Mouse (Mus musculus) forebrain, embryonic 16.5 days (tissue): Measurements from ENCODE around the gene Xrcc1. TPM values are rescaled to one million over a fixed set of nuclear protein-coding genes. Genes with fewer than 3 reads are reported as not detected.
A peak's percentile ranks its signal among the peaks of the same experiment; 100 is the strongest.

ENCODE experiments used
- ATAC-seq: fragments of 200-750 bp; cut with Nextera tagmentation; 2 replicates; pipeline ENCODE4 v1.8.0; 2017; ENCODE audit warnings: mild to moderate bottlenecking, moderate library complexity
- H3K27ac ChIP-seq: fragments of 300-500 bp; sonication (generic); 2 replicates; pipeline ENCODE4 v1.5.1; 2014; ENCODE audit warnings: low read length, control low read depth
- H3K27me3 ChIP-seq: fragments of 300-500 bp; sonication (generic); replicated peaks from 2 replicates; pipeline ENCODE4 v1.6.1; 2014; ENCODE audit warnings: low read length; ENCODE audit not compliant: control insufficient read depth, insufficient read depth
- H3K36me3 ChIP-seq: fragments of 300-500 bp; sonication (generic); 2 replicates; pipeline ENCODE4 v1.6.1; 2014; ENCODE audit not compliant: control insufficient read depth, insufficient read depth
- H3K4me1 ChIP-seq: fragments of 300-500 bp; sonication (generic); replicated peaks from 2 replicates; pipeline ENCODE4 v1.6.1; 2014; ENCODE audit warnings: low read length; ENCODE audit not compliant: control insufficient read depth, insufficient read depth
- H3K4me2 ChIP-seq: fragments of 300-500 bp; sonication (generic); 2 replicates; pipeline ENCODE4 v1.6.1; 2014; ENCODE audit warnings: mild to moderate bottlenecking, low read length, control low read depth
- H3K4me3 ChIP-seq: fragments of 300-500 bp; sonication (generic); replicated peaks from 2 replicates; pipeline ENCODE4 v1.5.1; 2014; ENCODE audit warnings: mild to moderate bottlenecking, low read length, control low read depth
- H3K9ac ChIP-seq: fragments of 300-500 bp; sonication (generic); replicated peaks from 2 replicates; pipeline ENCODE4 v1.6.1; 2014; ENCODE audit warnings: low read depth, low read length, control low read depth
- H3K9me3 ChIP-seq: fragments of 300-500 bp; sonication (generic); 2 replicates; pipeline ENCODE4 v1.6.1; 2016; ENCODE audit warnings: low read length; ENCODE audit not compliant: control insufficient read depth
- WGBS: fragments of 180-500 bp; shearing (Covaris S2); extraction: QIAGEN DNeasy Blood & Tissue Kit; methylation state at CpG from one replicate; pipeline ENCODE4 v1.1.7; 2014; 5-methylcytosine and 5-hydroxymethylcytosine counted together
- polyA plus RNA-seq: library from polyadenylated mRNA; unstranded; fragments of >200 nt; fragmentation: Nextera tagmentation; extraction: Ambion mirVana; gene quantifications from 2 replicates; pipeline ENCODE4 v1.2.1, GENCODE M21; 2015

Gene Xrcc1
- polyA plus RNA-seq, 1 experiment from 2014 or later = 80.2 TPM

GRCm38 (mm10) chr7:24568512-24568911, 22.4 kb downstream of the Xrcc1 start:
- Histone ChIP-seq H3K27ac (no peak overlapping the region), H3K4me3 (no peak overlapping the region), H3K27me3 (no peaks in the 10 kb centered on the region), H3K9me3 (no peaks in the 10 kb centered on the region), H3K36me3 (peaks cover 12% of the 10 kb centered on the region), H3K9ac (no peak overlapping the region), H3K4me2 (no peak overlapping the region), H3K4me1 (no peaks in the 10 kb centered on the region)
- 88% methylated on average over 4 of the region's 4 CpGs for WGBS
- ATAC-seq = no peak

GRCm38 (mm10) chr7:24571071-24571470, 25.0 kb downstream of the Xrcc1 start:
- 78% methylated on average over 4 of the region's 4 CpGs for WGBS
- Histone ChIP-seq H3K4me1 (no peaks in the 10 kb centered on the region), H3K36me3 (peaks cover 12% of the 10 kb centered on the region), H3K27ac (no peak overlapping the region), H3K9ac (no peak overlapping the region), H3K4me3 (no peak overlapping the region), H3K27me3 (no peaks in the 10 kb centered on the region), H3K9me3 (no peaks in the 10 kb centered on the region), H3K4me2 (no peak overlapping the region)
- no peak for ATAC-seq

- no peak overlapping the region for H3K9ac ChIP-seq
- ATAC-seq = no peak
- H3K9me3 ChIP-seq = no peaks in the 10 kb centered on the region
- no peaks in the 10 kb centered on the region for H3K27me3 ChIP-seq
- H3K4me3 ChIP-seq = no peak overlapping the region
- H3K36me3 ChIP-seq = peaks cover 9% of the 10 kb centered on the region
- H3K4me1 ChIP-seq = no peaks in the 10 kb centered on the region
- 62% methylated on average over 5 of the region's 5 CpGs for WGBS
- H3K27ac ChIP-seq = no peak overlapping the region
- H3K4me2 ChIP-seq = no peak overlapping the region
These were observed 26.4 kb downstream of the Xrcc1 start for GRCm38 (mm10) chr7:24572455-24572854.

GRCm38 (mm10) chr7:24574224-24574796, 28.2 kb downstream of the Xrcc1 start:
- H3K36me3 ChIP-seq = no peaks in the 10 kb centered on the region; the same call in 1 of the 2 replicates
- H3K4me3 ChIP-seq = no peak overlapping the region
- ATAC-seq = no peak
- H3K4me2 ChIP-seq = no peak overlapping the region
- H3K9me3 ChIP-seq = no peaks in the 10 kb centered on the region
- no peak overlapping the region for H3K9ac ChIP-seq
- no peaks in the 10 kb centered on the region for H3K27me3 ChIP-seq
- H3K27ac ChIP-seq = no peak overlapping the region
- 67% methylated on average over 12 of the region's 12 CpGs for WGBS
- H3K4me1 ChIP-seq = no peaks in the 10 kb centered on the region

- no peak overlapping the region for H3K4me2 ChIP-seq
- H3K36me3 ChIP-seq = no peaks in the 10 kb centered on the region
- no peaks in the 10 kb centered on the region for H3K9me3 ChIP-seq
- H3K4me3 ChIP-seq = no peak overlapping the region
- no peak overlapping the region for H3K27ac ChIP-seq
- 87% methylated on average over 10 of the region's 10 CpGs for WGBS
- no peak for ATAC-seq
- H3K9ac ChIP-seq = no peak overlapping the region
- H3K4me1 ChIP-seq = no peaks in the 10 kb centered on the region
- no peaks in the 10 kb centered on the region for H3K27me3 ChIP-seq
These were observed 31.7 kb downstream of the Xrcc1 start for GRCm38 (mm10) chr7:24577811-24578210.

GRCm38 (mm10) chr7:24584876-24585275, 38.8 kb downstream of the Xrcc1 start:
- no peak overlapping the region for H3K4me2 ChIP-seq
- H3K4me3 ChIP-seq = no peak overlapping the region
- no peak for ATAC-seq
- no peaks in the 10 kb centered on the region for H3K36me3 ChIP-seq
- peaks cover 12% of the 10 kb centered on the region for H3K4me1 ChIP-seq
- no peaks in the 10 kb centered on the region for H3K9me3 ChIP-seq
- H3K27ac ChIP-seq = no peak overlapping the region
- H3K9ac ChIP-seq = no peak overlapping the region
- 86% methylated on average over 6 of the region's 6 CpGs for WGBS
- H3K27me3 ChIP-seq = peaks cover 18% of the 10 kb centered on the region

GRCm38 (mm10) chr7:24585995-24586394, 39.9 kb downstream of the Xrcc1 start:
- Histone ChIP-seq H3K4me2 (no peak overlapping the region), H3K4me3 (no peak overlapping the region), H3K4me1 (peaks cover 12% of the 10 kb centered on the region), H3K9ac (no peak overlapping the region), H3K27ac (no peak overlapping the region), H3K36me3 (no peaks in the 10 kb centered on the region), H3K27me3 (peaks cover 18% of the 10 kb centered on the region), H3K9me3 (no peaks in the 10 kb centered on the region)
- ATAC-seq = no peak
- 44% methylated on average over 16 of the region's 16 CpGs for WGBS

- 4% methylated on average over 8 of the region's 8 CpGs for WGBS
- H3K36me3 ChIP-seq = no peaks in the 10 kb centered on the region
- H3K4me1 ChIP-seq = peaks cover 12% of the 10 kb centered on the region
- H3K4me2 ChIP-seq = peak overlapping the region; percentile 66
- peak overlapping the region; percentile 64 for H3K4me3 ChIP-seq
- H3K9me3 ChIP-seq = no peaks in the 10 kb centered on the region
- ATAC-seq = peak; percentile 57
- H3K9ac ChIP-seq = peak overlapping the region; percentile 79
- no peak overlapping the region; the same call in 1 of the 2 replicates for H3K27ac ChIP-seq
- H3K27me3 ChIP-seq = peaks cover 18% of the 10 kb centered on the region
These were observed 40.7 kb downstream of the Xrcc1 start for GRCm38 (mm10) chr7:24586828-24587227.

GRCm38 (mm10) chr7:24587330-24588105, 41.4 kb downstream of the Xrcc1 start, which contains the start of the genes Ethe1 and Zfp575:
Gene Ethe1 (plus strand): TSS chr7:24587543.
Gene Zfp575 (minus strand): TSS chr7:24587641.
- peak; percentile 84 for ATAC-seq
- Histone ChIP-seq H3K27ac (peak within 1 kb of the TSS; percentile 52; the same call in 1 of the 2 replicates), H3K9ac (peak within 1 kb of the TSS; percentile 79), H3K4me2 (peak within 1 kb of the TSS; percentile 66), H3K4me1 (peaks cover 12% of the 10 kb centered on the region), H3K9me3 (no peaks in the 10 kb centered on the region), H3K4me3 (peak within 1 kb of the TSS; percentile 64), H3K27me3 (peaks cover 18% of the 10 kb centered on the region), H3K36me3 (no peaks in the 10 kb centered on the region)
- 2% methylated on average over 30 of the region's 30 CpGs for WGBS
